Mouse (Mus musculus) CH12F3 (cell line): Measurements from ENCODE around the gene Ifitm5.

Experiments
- in situ Hi-C: fragments of 300-500 bp; cut with MboI; formaldehyde crosslinking; loops from 2 replicates; pipeline ENCODE4 v1.14.3; 2020; ENCODE audit warnings: low sequenced_read_pairs

Gene Ifitm5

GRCm38 (mm10) chr7:140903212-140903611, 46.9 kb downstream of the Ifitm5 start:
- in situ Hi-C loops = loop anchor here (5.0 kb wide), 1 partner anchor 61 kb away; no protein-coding TSS in a partner anchor

- in situ Hi-C loops = loop anchor here (5.0 kb wide), 1 partner anchor 60 kb away; no protein-coding TSS in a partner anchor
Observed at GRCm38 (mm10) chr7:140902036-140902875, 47.8 kb downstream of the Ifitm5 start.

- in situ Hi-C loops = loop anchor here (5.0 kb wide), 1 partner anchor 58 kb away; no protein-coding TSS in a partner anchor
Observed at GRCm38 (mm10) chr7:140900220-140900619, 49.9 kb downstream of the Ifitm5 start, which contains the start of gene Cox8b. Gene Cox8b (minus strand): TSS chr7:140900446.

- in situ Hi-C loops = no loop called here
Observed at GRCm38 (mm10) chr7:140899121-140899520, 51.0 kb downstream of the Ifitm5 start.
